Mouse (Mus musculus): ENCODE results near the gene Col12a1.

GRCm38 (mm10) chr9:79723090-79723489, 4.5 kb upstream of the Col12a1 start:
- peak; percentile 81 for TF ChIP-seq CTCF (IDR thresholded peaks at IDR 0.05; ENCODE audit: low read depth)
- no peak for TF ChIP-seq EP300 (optimal IDR thresholded peaks at IDR 0.05)
